Mouse (Mus musculus) thymus, adult 18-20 months (tissue): Measurements from ENCODE around the gene Necab3.

ENCODE experiments used
- DNase-seq, 2 experiments: peaks; one replicate each; pipeline ENCODE4 v3.0.0; 2022; ENCODE audit warnings: mixed read lengths in 2 of 2

Gene Necab3

DNA sequence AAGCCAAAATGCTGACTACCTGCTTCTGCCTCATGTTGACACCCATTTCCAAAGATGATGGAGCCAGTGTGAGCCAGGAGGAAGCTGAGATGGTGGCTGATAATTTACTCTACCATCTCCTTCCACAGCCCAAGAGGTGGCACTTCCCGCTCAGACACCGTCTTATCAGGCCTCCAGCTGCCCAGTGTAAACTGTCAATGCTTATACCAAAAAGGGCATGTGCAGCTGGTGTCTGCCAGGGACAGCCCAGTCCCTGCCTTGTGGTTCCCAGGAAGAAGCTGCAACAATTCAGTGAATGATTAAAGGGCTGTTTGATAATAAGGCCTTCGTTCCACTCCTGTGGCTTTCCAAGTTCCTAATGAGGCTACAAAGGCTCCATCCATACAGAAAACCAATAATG, 20.0 kb downstream of the Necab3 start:
- DNase-seq: no peak

DNA sequence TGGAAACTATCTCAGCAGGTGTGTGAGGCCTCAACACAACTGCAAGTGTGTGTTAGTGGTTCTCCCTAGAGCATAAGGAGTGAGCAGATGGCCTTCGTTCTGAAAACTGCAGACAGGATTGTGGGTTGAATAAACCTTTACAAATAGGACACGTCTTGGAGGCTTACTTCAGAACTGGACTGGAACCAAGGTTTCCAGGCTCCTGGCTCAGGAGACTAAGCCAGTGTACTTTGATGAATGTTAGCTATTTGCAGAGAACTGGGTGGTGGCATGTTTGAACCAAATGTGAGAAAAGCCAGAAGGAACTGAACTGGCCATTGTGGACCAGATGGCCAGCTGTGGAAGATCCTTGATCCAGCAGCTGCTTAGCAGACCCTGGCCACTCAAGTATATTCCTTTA, 20.4 kb downstream of the Necab3 start:
- DNase-seq: no peak

DNA sequence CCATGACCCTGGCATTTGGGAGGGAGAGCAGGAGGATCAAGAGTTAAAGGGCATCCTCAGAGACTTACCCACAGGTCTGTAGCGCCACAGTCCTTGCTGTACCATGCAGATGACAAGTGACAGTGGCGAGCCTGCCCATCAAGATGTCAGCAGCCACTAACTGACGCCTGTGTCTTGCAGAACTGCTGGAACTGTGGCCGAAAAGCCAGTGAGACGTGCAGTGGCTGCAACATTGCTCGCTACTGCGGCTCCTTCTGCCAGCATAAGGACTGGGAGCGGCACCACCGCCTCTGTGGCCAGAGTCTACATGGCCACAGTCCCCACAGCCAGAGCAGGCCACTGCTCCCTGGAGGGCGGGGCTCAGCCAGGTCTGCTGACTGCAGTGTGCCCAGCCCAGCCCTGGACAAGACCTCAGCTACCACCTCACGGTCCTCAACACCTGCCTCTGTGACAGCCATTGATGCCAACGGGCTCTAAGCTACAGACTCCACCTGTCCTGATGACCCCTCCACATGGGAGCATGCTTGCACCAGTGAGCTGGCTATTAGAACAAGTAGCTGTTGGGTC, 23.9 kb downstream of the Necab3 start:
- no peak for DNase-seq

DNA sequence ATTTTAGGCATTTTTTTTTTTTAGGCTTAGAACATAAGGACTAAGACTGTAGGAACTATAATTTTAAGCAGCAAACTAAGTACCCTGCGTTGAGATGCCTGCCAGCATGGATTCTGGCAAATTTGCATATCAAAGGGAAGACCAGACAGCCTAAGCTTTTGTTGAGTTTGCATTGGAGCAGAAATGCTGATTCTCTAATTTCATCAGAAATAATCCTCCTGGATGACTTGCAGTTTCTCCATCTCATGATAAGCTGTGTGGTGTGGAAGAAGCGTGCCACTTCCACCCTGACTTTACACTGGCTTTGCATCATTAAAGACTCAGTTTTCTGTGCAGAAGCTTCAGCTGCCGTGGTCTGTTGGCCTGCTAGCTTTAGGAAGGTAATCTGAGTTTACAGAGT, 25.8 kb downstream of the Necab3 start:
- DNase-seq: no peak

DNA sequence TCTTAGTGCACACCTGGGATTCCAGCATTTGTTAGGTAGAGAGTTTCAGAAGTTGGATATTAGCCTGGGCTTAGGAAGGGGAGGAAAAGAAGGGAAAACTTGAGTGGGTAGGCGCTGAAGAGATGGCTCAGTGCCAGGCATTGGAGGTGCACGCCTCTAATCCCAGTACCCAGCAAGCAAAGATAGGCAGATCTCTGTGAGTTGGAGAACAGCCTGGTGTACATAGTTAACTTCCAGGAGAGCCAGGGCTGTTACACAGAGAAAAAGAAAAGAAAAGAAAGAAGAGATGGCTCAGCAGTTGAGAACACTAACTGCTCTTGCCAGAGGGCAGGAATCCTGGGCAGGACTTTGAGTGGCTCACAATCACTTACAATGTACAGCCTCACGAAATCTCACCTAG, 32.2 kb downstream of the Necab3 start:
- DNase-seq: no peak

DNA sequence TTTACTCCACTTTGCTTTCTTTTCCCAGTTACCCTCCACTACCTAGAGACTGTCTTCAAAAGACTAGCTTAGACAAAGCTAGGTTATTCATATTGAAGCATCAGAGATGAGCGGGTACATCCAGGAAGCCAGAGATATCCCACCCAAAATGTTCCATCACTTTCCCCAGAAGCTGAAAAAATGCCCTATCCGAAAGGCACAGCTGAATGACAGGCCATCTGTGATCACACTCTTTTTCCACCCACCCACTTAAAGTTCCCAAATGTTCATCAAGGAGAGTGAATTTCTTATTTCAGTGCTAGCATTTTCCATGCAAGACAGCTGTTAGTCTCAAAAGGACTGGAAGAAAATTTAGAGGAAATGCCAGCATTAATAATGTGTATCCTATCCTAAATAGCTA, 33.4 kb downstream of the Necab3 start:
- no peak for DNase-seq

DNA sequence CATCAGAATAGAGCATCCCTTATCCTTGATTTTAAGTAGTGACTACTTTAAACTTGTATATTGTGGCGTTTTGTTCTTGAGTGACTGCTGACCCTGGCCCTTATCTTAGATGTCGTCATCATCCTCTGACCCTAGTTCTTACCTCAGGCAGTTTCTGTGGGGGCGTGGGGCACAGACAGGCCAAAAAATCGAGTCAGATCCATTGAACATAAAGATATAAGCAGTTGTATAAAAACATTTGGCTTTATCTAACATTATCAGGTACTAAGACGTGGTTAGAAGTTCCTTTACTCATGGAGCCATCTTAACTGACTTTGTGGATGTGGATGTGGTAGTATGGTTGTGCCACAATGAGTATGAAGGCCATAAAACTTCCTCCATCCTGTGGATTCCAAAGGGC, 36.4 kb downstream of the Necab3 start:
- no peak for DNase-seq

DNA sequence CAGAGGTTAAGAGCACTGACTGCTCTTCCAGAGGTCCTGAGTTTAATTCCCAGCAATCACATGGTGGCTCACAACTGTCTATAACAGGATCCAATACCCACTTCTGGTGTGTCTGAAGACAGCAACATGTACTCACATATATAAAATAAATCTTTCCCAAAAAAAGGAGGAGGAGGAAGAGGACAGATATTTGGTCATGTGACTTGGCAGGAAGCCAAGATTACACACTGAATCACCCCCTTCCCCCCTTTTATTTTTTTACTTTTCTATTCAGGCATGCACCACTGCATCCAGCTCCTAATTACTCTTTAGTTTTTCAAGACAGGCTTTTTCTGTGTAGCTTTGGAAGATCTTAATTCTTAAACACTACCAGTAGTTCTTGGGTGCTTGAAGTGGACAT, 37.2 kb downstream of the Necab3 start:
- DNase-seq: no peak

DNA sequence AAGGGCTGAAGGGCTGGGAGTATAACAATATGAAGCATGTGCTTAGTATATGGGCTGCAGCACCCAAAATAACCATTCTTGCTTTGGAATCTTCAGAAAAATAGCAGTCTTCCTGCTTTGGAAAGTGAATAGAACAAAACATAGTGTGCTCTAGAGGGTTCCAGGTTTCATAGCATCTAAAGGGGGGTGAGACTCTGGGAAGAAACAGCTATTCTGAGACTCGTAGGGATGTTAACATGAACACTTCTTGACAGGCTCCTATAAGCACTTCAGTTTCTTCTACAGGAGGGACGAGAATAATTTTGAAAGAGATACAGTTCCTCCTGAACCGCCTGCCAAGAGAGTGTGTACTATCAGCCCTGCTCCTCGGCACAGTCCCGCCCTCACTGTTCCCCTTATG, 41.3 kb downstream of the Necab3 start:
- no peak for DNase-seq

DNA sequence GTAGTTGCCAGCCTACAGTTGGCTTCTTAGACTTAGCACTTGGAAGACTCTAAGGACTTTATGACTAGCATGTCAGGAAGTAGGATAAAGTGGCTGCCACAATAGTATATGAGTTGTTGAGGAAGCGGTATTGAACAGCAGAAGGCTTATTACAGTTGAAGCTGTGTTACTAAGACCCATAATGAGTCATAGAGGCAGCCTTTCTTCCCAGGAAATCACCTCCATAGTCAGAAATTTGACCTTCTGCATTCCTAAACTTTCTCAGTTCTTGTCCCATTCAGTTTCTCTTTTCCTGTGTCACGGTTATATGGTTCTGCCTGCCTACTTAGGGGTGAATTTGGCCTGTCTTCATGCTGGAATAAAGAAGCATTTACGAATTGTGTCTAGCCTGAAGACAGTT, 41.7 kb downstream of the Necab3 start:
- no peak for DNase-seq

DNA sequence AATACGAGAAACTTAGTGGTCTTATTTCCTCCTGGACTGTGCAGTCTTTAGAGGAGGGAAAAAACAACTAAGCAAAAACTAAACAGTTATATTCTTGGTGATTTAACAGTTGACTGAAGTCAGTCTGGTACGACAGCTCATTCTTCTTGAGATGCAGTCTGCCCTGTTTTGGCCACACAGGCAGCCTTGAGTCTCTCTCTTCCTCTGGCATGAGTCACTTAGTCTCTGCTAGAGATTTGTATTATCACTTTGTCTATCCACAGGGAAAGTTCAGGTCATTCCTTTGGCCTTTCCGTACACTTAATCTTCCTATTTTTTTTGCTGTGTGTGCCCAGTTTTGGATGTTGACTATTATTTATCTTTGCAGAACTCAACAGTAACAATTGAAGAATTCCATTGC, 48.5 kb downstream of the Necab3 start:
- no peak for DNase-seq

DNA sequence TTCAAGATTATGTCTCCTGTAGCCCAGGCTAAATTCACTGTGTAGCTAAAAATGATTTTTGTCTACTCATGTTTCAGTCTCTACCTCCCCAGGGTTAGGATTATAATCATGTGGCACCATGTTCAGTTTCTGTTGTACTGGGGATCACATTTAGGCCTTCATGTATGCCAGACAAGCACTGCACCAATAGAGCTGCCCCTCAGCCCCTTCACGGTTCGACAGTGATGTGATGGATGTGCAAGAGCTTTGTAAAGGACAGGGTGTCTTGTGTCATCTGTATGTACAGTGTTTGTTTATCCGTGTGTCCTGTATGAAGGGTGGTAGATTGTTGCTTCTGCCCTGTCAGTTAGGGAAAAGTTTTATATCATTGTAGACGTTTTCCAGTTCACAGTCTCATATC, 50.2 kb downstream of the Necab3 start:
- no peak for DNase-seq

DNA sequence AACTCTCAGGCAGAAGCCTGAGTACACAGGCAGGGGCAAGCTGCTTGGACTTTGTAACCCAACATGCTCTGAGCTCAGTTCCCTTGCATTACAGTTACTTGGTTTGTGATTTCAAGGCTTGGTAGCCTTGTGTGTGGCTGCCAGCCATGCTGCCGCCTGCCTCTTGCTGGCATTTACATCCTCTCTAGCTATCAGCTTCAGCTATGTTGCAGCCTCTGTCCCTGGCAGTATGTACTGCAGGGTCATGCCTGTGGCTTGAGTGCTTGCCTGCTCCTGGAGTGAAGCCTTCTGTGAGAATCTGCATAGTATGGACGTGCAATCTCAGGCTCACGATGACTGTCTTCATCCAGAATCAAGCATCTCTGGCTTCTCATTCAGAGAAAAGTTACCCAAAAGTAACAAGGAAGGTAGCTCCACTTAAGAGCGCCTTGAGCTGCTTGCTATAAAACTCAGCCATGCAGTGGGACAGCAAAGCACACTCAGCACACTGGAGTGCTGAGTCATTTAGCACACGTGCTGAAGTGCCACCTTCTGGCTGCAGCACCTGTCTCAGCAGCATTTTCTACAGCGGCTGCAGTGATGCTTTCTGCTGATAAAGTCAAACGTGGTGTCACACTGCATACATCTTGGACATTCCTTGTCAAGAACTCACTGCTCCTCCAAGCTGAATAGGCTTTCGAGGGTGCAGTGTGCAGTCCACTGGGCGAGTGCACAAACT, 51.0 kb downstream of the Necab3 start:
- DNase-seq: peak in 1 of 2 experiments; percentile 3

DNA sequence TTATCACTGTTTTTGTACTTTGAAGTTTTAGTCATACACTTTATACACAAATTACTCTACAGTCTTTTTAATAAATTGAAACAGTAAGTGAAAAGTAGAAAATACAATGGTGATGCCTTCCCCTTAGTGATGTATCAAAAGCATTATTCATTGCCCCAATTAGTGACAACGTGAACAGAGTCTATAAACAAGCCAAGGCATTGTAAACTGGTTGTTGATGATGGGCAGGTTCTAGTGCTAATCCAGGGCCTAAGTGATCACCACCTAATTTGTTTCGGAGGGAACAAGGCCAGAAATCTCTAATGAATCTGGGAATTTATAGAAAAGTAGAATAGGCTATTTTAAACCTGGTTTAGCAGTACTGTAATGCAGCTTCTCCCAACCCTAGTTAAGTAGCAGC, 51.6 kb downstream of the Necab3 start:
- no peak for DNase-seq

DNA sequence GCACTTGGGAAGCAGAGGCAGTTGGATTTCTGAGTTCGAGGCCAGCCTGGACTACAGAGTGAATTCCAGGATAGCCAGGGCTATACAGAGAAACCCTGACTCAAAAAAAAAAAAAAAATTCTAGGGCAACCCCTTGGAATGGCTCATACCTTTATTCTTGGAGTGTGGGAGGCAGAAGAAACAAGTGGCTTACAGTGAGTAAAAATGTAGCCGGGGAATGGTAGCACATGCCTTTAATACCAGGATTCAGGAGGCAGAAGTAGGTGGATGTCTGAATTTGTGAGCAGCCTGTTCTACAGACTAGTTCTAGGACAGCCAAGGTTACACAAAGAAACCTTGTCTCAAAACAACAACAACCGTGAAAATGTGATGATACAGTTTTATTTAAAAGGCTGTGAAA, 57.9 kb downstream of the Necab3 start:
- no peak for DNase-seq

DNA sequence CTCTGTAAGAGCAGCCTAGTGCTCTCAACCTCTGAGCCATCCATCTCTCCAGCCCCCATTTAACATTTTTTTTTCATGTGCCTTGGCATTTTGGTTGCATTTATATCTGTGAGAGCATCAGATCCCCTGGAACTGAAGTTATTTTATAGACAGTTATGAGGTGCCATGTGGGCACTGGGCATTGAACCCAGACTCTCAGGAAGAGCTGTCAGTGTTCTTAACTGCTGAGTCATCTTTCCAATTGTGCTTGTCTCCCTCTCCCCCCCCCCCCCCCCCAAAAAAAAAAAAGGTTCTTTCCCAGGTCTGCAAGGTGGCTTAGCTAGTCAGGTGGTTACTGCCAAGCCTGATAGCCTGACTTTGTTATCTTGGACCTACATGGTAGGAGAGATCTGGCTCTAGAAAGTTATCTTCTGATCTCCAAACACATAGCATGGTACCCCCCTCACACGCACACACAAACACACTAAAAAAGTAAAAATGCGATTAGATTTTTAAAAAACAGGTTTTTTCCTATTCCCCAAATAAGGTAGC, 58.9 kb downstream of the Necab3 start:
- no peak for DNase-seq

DNA sequence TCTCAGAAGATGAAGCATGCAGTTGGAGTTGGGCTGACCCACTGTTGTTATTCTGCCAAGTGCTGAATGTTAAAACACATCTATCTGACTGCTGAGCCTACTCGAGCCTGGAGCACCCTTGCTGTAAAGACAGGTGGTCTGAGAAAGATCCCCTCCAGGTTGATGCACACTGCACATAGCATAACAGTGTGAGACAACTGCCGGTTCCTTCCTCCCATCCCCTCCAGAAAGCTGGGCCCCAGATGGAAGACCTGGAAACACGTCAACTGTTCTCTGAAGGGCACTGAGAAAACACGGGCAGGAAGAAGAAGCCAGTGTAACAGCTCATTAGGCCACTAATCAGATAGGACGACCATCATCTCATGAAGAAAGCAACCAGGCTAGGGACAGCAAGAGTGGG, 60.1 kb downstream of the Necab3 start:
- no peak for DNase-seq

DNA sequence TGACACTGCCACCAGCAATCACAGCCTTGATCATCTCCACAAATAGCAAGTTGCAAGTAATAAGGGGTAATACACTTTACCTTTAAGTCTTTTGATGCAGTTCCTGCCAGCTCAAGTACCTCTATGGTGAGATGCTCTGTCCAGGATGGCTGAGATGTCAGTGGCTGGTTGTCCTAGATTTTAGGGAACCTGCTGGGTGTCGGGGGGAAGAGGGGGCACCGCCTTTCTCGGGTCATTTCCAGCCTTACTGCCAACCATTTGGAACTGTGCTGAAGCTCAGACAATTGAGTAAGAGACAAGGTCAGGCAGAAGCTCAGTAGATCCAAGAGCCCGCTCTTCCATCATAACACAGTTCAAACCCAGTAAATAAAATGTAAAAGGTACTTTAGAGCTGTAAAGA, 63.7 kb downstream of the Necab3 start:
- no peak for DNase-seq
